Mouse (Mus musculus): ENCODE measurements around the gene Hyal1.

DNA sequence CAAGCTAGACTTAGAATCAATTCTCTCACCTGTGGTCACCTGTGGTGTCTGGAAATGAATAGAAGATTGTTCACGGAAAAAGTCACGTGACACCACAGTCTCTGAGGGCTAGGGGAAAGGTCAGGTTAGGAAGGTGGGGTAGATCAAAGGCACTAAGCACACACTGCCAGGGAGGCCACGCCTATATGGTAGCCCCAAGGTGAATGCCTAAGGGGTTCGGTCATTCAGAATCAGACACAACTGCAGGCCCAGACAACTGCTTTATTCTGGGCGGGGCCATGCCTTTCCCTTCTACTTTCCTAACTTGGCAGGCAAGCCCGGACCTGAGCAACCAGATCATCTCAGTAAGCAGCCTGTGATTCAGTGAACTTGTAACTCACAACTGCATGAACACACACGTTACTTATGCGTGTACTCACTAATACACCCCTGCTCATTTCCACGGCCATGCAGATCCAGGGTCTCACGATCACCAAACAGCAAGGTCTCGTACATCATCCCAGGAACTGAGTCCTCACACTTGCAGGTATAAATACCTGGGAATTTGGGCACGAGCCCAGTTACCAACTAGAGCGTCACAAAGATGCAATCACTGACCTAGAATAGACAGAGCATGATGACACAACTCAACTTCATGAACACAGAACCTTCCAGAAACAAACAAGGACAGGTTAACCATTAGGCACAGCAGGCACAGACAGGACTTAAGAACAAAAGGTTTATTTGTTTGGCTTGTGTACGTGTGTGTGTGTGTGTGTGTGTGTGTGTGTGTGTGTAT, 959 bp upstream of the Hyal1 start:
- TF ChIP-seq CTCF (IDR thresholded peaks at IDR 0.05; ENCODE audit: borderline replicate concordance, extremely low read depth, insufficient read depth, insufficient read length) (no peak), POLR2A (IDR thresholded peaks at IDR 0.05; ENCODE audit: borderline replicate concordance, extremely low read depth, insufficient read depth, insufficient read length, poor library complexity, severe bottlenecking) (no peak)
